Mouse (Mus musculus) T-helper 1 cell (primary cell): ENCODE results near the gene Hist1h4a.
"Not testable (repeated sequence)": the region's sequence is repeated elsewhere in the genome, so short reads cannot be mapped to it uniquely, and the experiment has no call there.

Experiments used
- in situ Hi-C: fragments of 300-600 bp; cut with MboI, MseI; formaldehyde crosslinking; loops from one replicate; pipeline ENCODE4 v1.15.1; 2025; ENCODE audit warnings: high pct_unique_total_duplicates

Gene Hist1h4a

DNA sequence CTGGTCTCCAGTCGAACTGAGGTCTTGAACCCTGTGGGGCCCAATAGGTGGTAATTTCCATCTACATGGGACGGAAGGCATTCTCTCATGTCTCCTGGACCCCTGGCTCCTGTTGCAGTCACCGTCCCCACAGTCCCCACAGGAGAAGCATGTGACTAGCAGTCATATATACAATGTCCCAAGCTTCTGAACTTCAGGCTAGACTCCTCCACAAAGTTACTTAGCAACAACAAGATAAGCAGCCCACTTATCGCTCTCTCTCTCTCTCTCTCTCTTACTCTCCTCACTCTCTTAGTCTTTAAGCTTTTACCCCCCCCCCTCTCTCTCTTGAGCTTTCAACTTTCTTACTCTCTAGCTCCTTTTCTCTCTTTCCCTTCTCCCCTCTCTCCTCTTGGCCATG, 36.8 kb downstream of the Hist1h4a start:
- in situ Hi-C loops, result no loop called here

DNA sequence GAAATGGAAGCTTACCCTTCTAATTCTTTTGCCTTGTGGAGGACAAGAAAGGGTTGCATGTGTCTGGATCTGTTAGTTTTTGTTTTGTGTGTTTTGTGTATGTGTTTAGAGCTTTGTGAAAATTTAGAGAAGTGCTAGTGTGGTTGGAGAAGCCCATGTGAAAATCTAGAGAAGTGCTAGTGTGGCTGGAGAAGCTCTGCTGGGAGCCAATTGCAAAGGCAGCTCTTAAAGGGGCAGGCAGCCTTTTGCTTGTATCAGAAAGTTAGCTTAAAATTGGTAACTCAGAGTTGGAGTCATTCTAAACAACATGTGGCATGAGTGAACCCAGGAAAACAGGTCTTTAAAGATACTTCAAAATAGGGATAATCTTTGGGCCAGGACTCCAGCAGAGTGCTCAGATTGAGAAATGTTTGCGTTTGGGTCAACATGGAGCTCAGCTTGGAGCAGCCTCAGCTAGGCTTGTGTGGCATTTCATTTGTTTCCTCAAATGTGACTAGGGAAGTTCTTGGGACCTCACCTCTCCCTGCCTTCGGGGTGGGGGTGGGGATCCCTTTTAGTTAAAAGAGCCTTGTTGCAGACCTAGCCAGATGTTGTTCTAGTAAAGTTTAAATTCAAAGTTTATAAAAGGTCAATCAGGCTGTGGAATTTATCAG, 43.3 kb downstream of the Hist1h4a start:
- in situ Hi-C loops, result not testable (repeated sequence)

DNA sequence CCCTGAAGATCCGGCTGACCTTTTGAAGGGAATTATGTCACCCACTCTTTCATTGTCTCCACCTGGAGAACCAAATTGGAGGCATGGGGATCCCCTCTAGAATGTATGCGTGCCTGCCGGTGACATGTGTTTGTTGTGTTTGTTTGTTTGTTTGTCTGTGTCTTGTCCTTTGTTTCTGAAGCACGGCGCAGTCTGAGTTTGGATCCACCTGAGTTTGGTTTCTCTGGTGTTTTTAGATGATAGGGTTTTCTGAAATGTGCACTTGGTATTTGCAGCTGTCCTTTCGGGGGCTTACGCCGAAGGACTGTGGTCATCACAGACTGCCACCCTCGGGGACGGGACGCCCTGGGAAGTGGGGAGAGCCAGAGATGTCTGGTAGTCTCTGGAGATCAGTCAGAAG, 43.9 kb downstream of the Hist1h4a start:
- in situ Hi-C loops, result no loop called here

DNA sequence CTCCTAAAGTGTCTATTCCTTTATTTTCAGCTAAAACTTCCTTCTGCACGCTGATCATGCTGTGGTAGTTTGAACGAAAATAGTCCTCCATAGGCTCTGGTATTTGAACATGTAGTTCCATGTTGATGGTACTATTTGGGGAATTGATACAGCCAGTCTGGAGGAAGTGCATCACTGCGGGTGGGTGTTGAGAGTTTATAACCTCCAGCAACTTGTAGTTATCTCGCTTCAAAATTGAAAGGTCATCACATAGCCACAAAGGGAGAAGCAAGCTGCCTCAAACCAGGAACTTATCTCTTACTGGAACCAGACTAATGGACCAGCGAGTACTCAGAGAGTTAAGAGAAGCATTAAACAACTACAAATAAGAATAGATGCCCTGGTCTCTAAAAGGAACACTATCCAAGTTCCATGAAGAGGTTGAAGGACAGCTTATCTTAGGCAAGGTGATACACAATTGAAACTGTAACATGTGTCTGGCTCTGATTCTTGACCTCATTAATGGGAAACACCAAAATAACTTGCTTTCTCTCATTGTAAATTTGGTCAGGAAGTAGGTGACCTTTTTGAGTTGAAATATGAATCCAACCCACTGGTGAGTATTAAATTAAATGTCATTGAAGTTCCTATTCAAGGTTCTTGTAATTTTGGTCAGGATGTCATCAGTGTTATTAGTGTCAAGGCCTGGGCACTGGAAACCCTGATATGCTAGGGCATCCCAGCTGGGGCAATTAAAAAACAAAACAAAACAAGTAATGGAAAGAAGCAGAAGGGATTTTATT, 44.6 kb downstream of the Hist1h4a start:
- in situ Hi-C loops, result no loop called here
